Mouse (Mus musculus) small intestine, adult 2 months (tissue): ENCODE measurements around the gene Oscar.

ENCODE experiments used
- CTCF ChIP-seq: fragments of 200-500 bp; IDR thresholded peaks from 2 replicates; pipeline ENCODE4 v1.5.1; 2012; ENCODE audit warnings: low read depth, mild to moderate bottlenecking, control low read depth, inconsistent platforms, low read length, moderate library complexity, mixed read lengths; ENCODE audit not compliant: insufficient replicate concordance, insufficient read length; ENCODE audit errors: extremely low read depth
- POLR2A ChIP-seq: fragments of 200-500 bp; IDR thresholded peaks from 2 replicates; pipeline ENCODE4 v1.6.1; 2012; ENCODE audit warnings: low read depth, mild to moderate bottlenecking, control low read depth, inconsistent platforms, low read length, moderate library complexity

DNA sequence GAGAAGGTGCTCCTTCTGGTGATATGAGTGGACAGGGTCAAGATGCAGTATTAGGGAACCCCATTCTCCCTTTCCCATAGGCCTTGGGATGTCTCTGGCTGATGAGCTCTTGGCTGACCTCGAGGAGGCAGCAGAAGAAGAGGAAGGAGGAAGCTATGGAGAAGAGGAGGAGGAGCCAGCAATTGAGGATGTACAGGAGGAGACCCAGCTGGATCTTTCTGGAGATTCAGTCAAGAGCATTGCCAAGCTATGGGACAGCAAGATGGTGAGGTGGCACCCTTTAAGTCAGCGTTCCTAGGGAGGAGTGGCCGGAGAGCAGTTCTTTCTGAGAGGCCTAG, 14.5 kb upstream of the Oscar start:
- TF ChIP-seq POLR2A (no peak), CTCF (no peak)
